Mouse (Mus musculus) layer of hippocampus, adult 11-12 months (tissue): ENCODE measurements at regions not wholly inside any gene's neighbourhood (a gene's known extent, or its start where the extent isn't known, plus 50 kb on each side); places are given as distances from the start of the nearest gene placed in this dataset.

Experiments used
- DNase-seq: peaks from one replicate; pipeline ENCODE4 v3.0.0; 2022; ENCODE audit warnings: low spot score

- DNase-seq: peak; percentile 42
These were observed 53.4 kb upstream of the Fmnl2 start for GRCm38 (mm10) chr2:52804106-52804825.

DNA sequence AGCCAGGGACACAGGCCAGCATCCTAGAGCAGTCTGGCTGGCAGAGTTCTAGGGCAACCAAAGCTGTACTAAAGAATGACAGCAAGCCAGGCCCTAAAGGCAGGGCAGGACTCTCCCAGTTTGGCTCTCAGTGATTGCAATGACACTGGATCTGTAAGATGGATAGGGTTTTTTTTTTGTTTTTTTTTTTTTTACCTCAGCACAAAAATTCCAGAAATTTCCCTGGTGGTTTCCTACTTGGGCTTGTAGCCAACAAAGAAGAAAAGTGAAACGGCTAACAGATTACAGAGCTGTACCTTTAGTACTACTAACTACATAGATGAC lies 52.9 kb upstream of the Fmnl2 start:
- no peak for DNase-seq

DNA sequence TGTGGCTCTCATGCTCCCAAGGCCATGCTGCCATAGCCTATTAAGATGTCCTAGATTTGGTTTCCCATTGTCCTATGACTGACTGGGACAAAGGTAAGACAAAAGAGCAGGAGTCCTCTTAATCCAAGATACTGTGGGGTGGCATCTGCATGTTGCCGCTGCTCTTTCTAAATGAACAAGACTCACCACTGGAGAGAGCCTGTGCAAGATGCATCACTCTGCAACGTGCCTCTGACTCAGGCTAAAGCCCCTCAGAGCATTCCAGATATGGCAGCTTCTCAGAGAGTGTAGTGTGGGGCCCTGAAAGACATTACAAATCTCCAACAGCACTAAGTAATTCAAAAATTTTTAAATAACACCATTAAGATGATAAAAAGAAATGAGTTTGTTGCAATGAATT lies 49.8 kb upstream of the Fmnl2 start:
- no peak for DNase-seq
